Mouse (Mus musculus) effector memory CD4-positive, alpha-beta T cell, adult 5 months (primary cell): ENCODE data around the gene Lamc1. TPM values are rescaled to one million over a fixed set of nuclear protein-coding genes. Genes with fewer than 3 reads are reported as not detected.

Source experiments
- polyA plus RNA-seq: library from polyadenylated mRNA; unstranded; fragments of 100-300 nt; shearing (Covaris generic); gene quantifications from one replicate; pipeline ENCODE4 v1.2.1, GENCODE M21; 2017

Gene Lamc1
- 3.1 TPM for polyA plus RNA-seq

GRCm38 (mm10) chr1:153332444-153333295 lies at the start of gene Lamc1:
Gene Lamc1, minus strand, starts transcription at chr1:153332786.

DNA sequence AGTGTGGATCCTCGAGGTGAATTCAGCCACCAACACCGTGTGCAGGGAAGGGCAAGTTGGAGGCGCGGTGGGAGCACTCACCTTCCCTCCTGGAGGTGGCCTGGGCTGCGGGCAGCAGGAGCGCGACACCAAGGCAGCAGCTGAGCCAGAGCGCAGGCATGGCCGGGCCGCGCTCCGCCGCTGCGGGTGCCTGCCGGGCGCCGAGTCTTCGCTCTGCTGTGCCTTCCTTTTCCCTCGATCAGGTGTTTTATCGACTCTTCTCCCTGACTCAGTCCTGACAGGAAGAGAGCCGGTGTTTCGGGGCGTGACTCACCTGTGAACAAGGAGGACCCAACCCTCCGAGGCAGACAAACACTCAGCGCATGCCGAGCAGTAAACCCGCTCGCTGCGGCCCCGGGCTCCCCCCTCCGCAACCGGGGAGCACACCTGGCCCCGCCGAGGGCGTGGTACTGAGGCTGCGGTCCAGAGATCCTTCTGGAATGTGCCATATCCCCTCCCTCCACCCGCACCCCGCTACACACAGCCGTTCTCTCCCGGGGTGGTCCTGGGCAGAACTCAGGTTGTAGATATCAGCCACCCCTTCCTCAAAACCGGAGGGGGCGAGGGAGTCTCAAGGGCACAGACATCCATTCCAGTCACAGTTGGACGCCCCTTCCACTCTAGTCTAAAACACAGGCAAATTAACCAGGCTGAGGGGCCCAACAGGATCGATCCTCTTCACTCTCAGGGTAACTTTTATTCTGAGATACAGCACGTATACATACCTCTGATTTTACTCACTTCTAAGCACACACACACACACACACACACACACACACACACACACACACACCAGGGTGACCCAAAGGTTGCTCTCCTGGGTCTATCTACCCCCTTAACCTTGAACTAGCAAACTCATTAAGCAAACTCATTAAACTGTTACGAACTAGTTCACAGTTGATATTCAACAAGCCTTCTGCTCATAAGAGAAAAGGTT lies 146.5 kb downstream of the Lamc1 start, which contains the start of gene Lamc2:
TSS of gene Lamc2 (minus strand) at position 620 of the 976 bp plus-strand sequence.

Other genes starting within 250 kb of the Lamc1 start
- gene Lamc2, start 146.3 kb downstream of the Lamc1 start, polyA plus RNA-seq, result not detected
- 0.24 TPM for gene Shcbp1l, start 92.4 kb upstream of the Lamc1 start, polyA plus RNA-seq
- 61.3 TPM for gene Dhx9, start 154.9 kb upstream of the Lamc1 start, polyA plus RNA-seq
- gene Npl, start 217.3 kb upstream of the Lamc1 start, polyA plus RNA-seq, result not detected